15 mouse cellular contexts compared by ENCODE assay signal in the genomic region with DNA sequence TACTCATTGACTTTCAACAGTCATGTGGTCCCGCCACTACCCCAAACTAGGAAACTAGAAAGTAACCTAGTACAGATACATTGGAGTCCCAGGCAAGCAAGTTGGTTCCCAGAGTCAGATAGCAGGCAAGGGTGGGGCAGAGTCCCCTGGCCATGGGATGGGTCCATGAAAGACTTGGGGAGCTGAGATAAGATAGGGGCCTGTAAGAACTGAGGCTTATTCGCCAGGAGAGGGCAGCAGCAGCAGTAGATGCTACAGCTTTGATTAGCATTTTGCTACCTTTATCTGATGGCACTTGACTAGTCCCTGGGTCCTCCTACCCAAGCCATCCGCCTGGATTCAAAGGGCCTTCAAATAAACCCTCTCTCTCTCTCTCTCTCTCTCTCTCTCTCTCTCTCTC. TPM values are rescaled to one million over a fixed set of nuclear protein-coding genes. Genes with fewer than 3 reads are reported as not detected.
DNase-seq lines count a peak whose midpoint lies in the region; ATAC-seq lines count a peak whose summit lies in the region.
"Had no signal": no experiment of that assay in that cellular context is flagged by ENCODE, and none has a peak within 500 bp of the region (broad histone marks: within the 10 kb centered on the region; RNA-seq: fewer than 3 reads in every experiment).

No protein-coding gene starts in this region.

- DNase-seq in CD4-positive, CD25-positive, alpha-beta regulatory T cell, adult 2 months (ENCODE audit: low read depth, low spot score) = peak; percentile 55
- peak; percentile 54 to 60 for DNase-seq in B cell, adult 2 months
- no peak for DNase-seq in frontal cortex, postnatal 25 days (ENCODE audit: low spot score in 2 of 2)
- DNase-seq in urinary bladder, postnatal 36 days (ENCODE audit: low spot score in 2 of 2) = no peak
- DNase-seq: adrenal gland, postnatal 25 days; cerebellum, adult 9-11 months; lung, embryonic 14.5 days had no signal

- ATAC-seq in CD4-positive, CD25-positive, alpha-beta regulatory T cell, adult 4 months = no peak
- peak; percentile 93 for ATAC-seq in erythroid progenitor cell, adult 5-6 weeks (replicated peaks; ENCODE audit: low FRiP score, poor library complexity, severe bottlenecking)
- peak; percentile 31; the same call in 1 of the 2 replicates for ATAC-seq in neutrophil, adult 5-6 weeks (ENCODE audit: extremely low read depth, insufficient number of reproducible peaks, low FRiP score, poor library complexity, severe bottlenecking)
- ATAC-seq in frontal cortex, adult (ENCODE audit: low TSS enrichment) = no peak
- ATAC-seq: midbrain, embryonic 13.5 days; Patski had no signal

RNA-seq across cellular contexts. Expression of a gene that starts 5.2 kb away (rescaled TPM):
- polyA plus RNA-seq in CD4-positive, CD25-positive, alpha-beta regulatory T cell, adult 4 months (2017; shearing (Covaris generic)) = 1 to 10 TPM in 1 of 2 experiments, not detected in 1; 3.3 TPM
- total RNA-seq in erythroid progenitor cell, adult 5-6 weeks (2015; ENCODE audit: low replicate concordance) = 18.9 and 22.3 TPM in 2 replicates
- 5.2 and 5.6 TPM in 2 replicates for total RNA-seq in erythroid progenitor cell, adult 5-6 weeks (2017; ENCODE audit: low replicate concordance)
- total RNA-seq in neutrophil, adult 5-6 weeks (2017) = 181 and 203 TPM in 2 replicates

RNA-seq across cellular contexts. Expression of a gene that starts 29.5 kb away (rescaled TPM):
- polyA plus RNA-seq in CD4-positive, CD25-positive, alpha-beta regulatory T cell, adult 4 months (2017; shearing (Covaris generic)) = under 1 TPM; 0.54 to 0.66 TPM
- 7.6 and 17.2 TPM in 2 replicates for total RNA-seq in erythroid progenitor cell, adult 5-6 weeks (2015; ENCODE audit: low replicate concordance)
- total RNA-seq in erythroid progenitor cell, adult 5-6 weeks (2017; ENCODE audit: low replicate concordance) = 9.7 and 11.7 TPM in 2 replicates
- total RNA-seq in neutrophil, adult 5-6 weeks (2017) = 1.1 TPM in 1 of 2 replicates, not detected in the other
- total RNA-seq: adrenal gland, postnatal 25 days; left cerebral cortex, adult 18-20 months had no signal
- polyA plus RNA-seq: hindbrain, embryonic 11.5 days had no signal

Comparison
In these comparisons a context has a peak if more than half of its experiments do, and no peak if none do; other contexts are left out.
1. DNase-seq: peak in CD4-positive, CD25-positive, alpha-beta regulatory T cell, adult 2 months (single experiment) and B cell, adult 2 months (2 of 2); none in frontal cortex, postnatal 25 days (0 of 2) and urinary bladder, postnatal 36 days (0 of 2).
2. ATAC-seq: peak in erythroid progenitor cell, adult 5-6 weeks (single experiment) and neutrophil, adult 5-6 weeks (single experiment); none in CD4-positive, CD25-positive, alpha-beta regulatory T cell, adult 4 months (single experiment) and frontal cortex, adult (single experiment).